Mouse (Mus musculus): ENCODE measurements around the gene Cldn3. TPM values are rescaled to one million over a fixed set of nuclear protein-coding genes. Genes with fewer than 3 reads are reported as not detected.

The Cldn3 gene
- polyA plus RNA-seq, 2 experiments, result 8.8 to 18.3 TPM

GRCm38 (mm10) chr5:134942740-134943139 is 43.3 kb upstream of the Cldn3 start:
- Histone ChIP-seq H3K27me3 (ENCODE audit: control insufficient read depth, insufficient read depth, low read length) (peaks cover 24% of the 10 kb centered on the region; the same call in 1 of the 2 replicates), H3K27ac (replicated peaks; ENCODE audit: low read depth, low read length) (no peak overlapping the region), H3K9ac (ENCODE audit: low read depth, low read length, severe bottlenecking) (no peak overlapping the region), H3K4me2 (replicated peaks; ENCODE audit: low read depth, low read length, severe bottlenecking) (no peak overlapping the region), H3K4me3 (replicated peaks; ENCODE audit: low read length) (no peak overlapping the region), H3K4me1 (ENCODE audit: control insufficient read depth, insufficient read depth, low read length) (peaks cover 7% of the 10 kb centered on the region; the same call in 1 of the 2 replicates), H3K9me3 (ENCODE audit: control insufficient read depth, low read length) (no peaks in the 10 kb centered on the region), H3K36me3 (ENCODE audit: control insufficient read depth, insufficient read depth, low read length) (no peaks in the 10 kb centered on the region)
- no peak for ATAC-seq (ENCODE audit: low FRiP score, low read depth)
- TF ChIP-seq POLR2A (IDR thresholded peaks at IDR 0.05; ENCODE audit: borderline replicate concordance, extremely low read depth, insufficient read depth, insufficient read length), result no peak
- DNase-seq (ENCODE audit: low spot score), result no peak
- 79% methylated on average over 2 of the region's 2 CpGs for WGBS

GRCm38 (mm10) chr5:134944179-134944578 is 41.8 kb upstream of the Cldn3 start:
- H3K4me2 ChIP-seq (replicated peaks; ENCODE audit: low read depth, low read length, severe bottlenecking), result no peak overlapping the region
- DNase-seq (ENCODE audit: low spot score) (no peak), ATAC-seq (ENCODE audit: low FRiP score, low read depth) (no peak)
- WGBS, result 75% methylated on average over 5 of the region's 5 CpGs
- H3K9me3 ChIP-seq (ENCODE audit: control insufficient read depth, low read length), result no peaks in the 10 kb centered on the region
- H3K27ac ChIP-seq (replicated peaks; ENCODE audit: low read depth, low read length), result no peak overlapping the region
- no peak overlapping the region for H3K9ac ChIP-seq (ENCODE audit: low read depth, low read length, severe bottlenecking)
- peaks cover 24% of the 10 kb centered on the region; the same call in 1 of the 2 replicates for H3K27me3 ChIP-seq (ENCODE audit: control insufficient read depth, insufficient read depth, low read length)
- H3K4me1 ChIP-seq (ENCODE audit: control insufficient read depth, insufficient read depth, low read length), result peaks cover 7% of the 10 kb centered on the region; the same call in 1 of the 2 replicates
- TF ChIP-seq POLR2A (IDR thresholded peaks at IDR 0.05; ENCODE audit: borderline replicate concordance, extremely low read depth, insufficient read depth, insufficient read length), result no peak
- H3K36me3 ChIP-seq (ENCODE audit: control insufficient read depth, insufficient read depth, low read length), result no peaks in the 10 kb centered on the region
- no peak overlapping the region for H3K4me3 ChIP-seq (replicated peaks; ENCODE audit: low read length)

GRCm38 (mm10) chr5:134945266-134945959 is 40.6 kb upstream of the Cldn3 start:
- no peak for ATAC-seq (ENCODE audit: low FRiP score, low read depth)
- Histone ChIP-seq H3K36me3 (ENCODE audit: control insufficient read depth, insufficient read depth, low read length) (no peaks in the 10 kb centered on the region), H3K4me3 (replicated peaks; ENCODE audit: low read length) (peak overlapping the region; percentile 26), H3K9ac (ENCODE audit: low read depth, low read length, severe bottlenecking) (peak overlapping the region; percentile 34; the same call in 1 of the 2 replicates), H3K4me2 (replicated peaks; ENCODE audit: low read depth, low read length, severe bottlenecking) (peak overlapping the region; percentile 15; the same call in 1 of the 2 replicates), H3K9me3 (ENCODE audit: control insufficient read depth, low read length) (no peaks in the 10 kb centered on the region), H3K4me1 (ENCODE audit: control insufficient read depth, insufficient read depth, low read length) (peaks cover 7% of the 10 kb centered on the region; the same call in 1 of the 2 replicates), H3K27ac (replicated peaks; ENCODE audit: low read depth, low read length) (no peak overlapping the region), H3K27me3 (ENCODE audit: control insufficient read depth, insufficient read depth, low read length) (peaks cover 24% of the 10 kb centered on the region; the same call in 1 of the 2 replicates)
- no peak for DNase-seq (ENCODE audit: low spot score)
- TF ChIP-seq POLR2A (IDR thresholded peaks at IDR 0.05; ENCODE audit: borderline replicate concordance, extremely low read depth, insufficient read depth, insufficient read length), result no peak
- 40% methylated on average over 16 of the region's 19 CpGs for WGBS

GRCm38 (mm10) chr5:134946063-134946856 is 39.8 kb upstream of the Cldn3 start:
- Histone ChIP-seq H3K9ac (ENCODE audit: low read depth, low read length, severe bottlenecking) (peak overlapping the region; percentile 34), H3K9me3 (ENCODE audit: control insufficient read depth, low read length) (no peaks in the 10 kb centered on the region), H3K27ac (replicated peaks; ENCODE audit: low read depth, low read length) (no peak overlapping the region), H3K4me1 (ENCODE audit: control insufficient read depth, insufficient read depth, low read length) (peaks cover 10% of the 10 kb centered on the region; the same call in 1 of the 2 replicates), H3K27me3 (ENCODE audit: control insufficient read depth, insufficient read depth, low read length) (peaks cover 24% of the 10 kb centered on the region; the same call in 1 of the 2 replicates), H3K4me3 (replicated peaks; ENCODE audit: low read length) (peak overlapping the region; percentile 26), H3K36me3 (ENCODE audit: control insufficient read depth, insufficient read depth, low read length) (no peaks in the 10 kb centered on the region), H3K4me2 (replicated peaks; ENCODE audit: low read depth, low read length, severe bottlenecking) (peak overlapping the region; percentile 15; the same call in 1 of the 2 replicates)
- 21% methylated on average over 43 of the region's 43 CpGs for WGBS
- DNase-seq (ENCODE audit: low spot score) (no peak), ATAC-seq (ENCODE audit: low FRiP score, low read depth) (no peak)
- no peak for TF ChIP-seq POLR2A (IDR thresholded peaks at IDR 0.05; ENCODE audit: borderline replicate concordance, extremely low read depth, insufficient read depth, insufficient read length)

GRCm38 (mm10) chr5:134946857-134947255 is 39.2 kb upstream of the Cldn3 start, which contains the start of gene Cldn4:
TSS of gene Cldn4 (minus strand) at chr5:134946934.
- Histone ChIP-seq H3K4me2 (replicated peaks; ENCODE audit: low read depth, low read length, severe bottlenecking) (peak within 1 kb of the TSS; percentile 15; the same call in 1 of the 2 replicates), H3K27ac (replicated peaks; ENCODE audit: low read depth, low read length) (no peak within 1 kb of the TSS), H3K4me1 (ENCODE audit: control insufficient read depth, insufficient read depth, low read length) (peaks cover 15% of the 10 kb centered on the region), H3K9ac (ENCODE audit: low read depth, low read length, severe bottlenecking) (peak within 1 kb of the TSS; percentile 34), H3K4me3 (replicated peaks; ENCODE audit: low read length) (peak within 1 kb of the TSS; percentile 26), H3K9me3 (ENCODE audit: control insufficient read depth, low read length) (no peaks in the 10 kb centered on the region), H3K27me3 (ENCODE audit: control insufficient read depth, insufficient read depth, low read length) (peaks cover 24% of the 10 kb centered on the region; the same call in 1 of the 2 replicates), H3K36me3 (ENCODE audit: control insufficient read depth, insufficient read depth, low read length) (no peaks in the 10 kb centered on the region)
- DNase-seq (ENCODE audit: low spot score) (peak; percentile 80), ATAC-seq (ENCODE audit: low FRiP score, low read depth) (no peak; the same call in 1 of the 2 replicates)
- 7% methylated on average over 11 of the region's 11 CpGs for WGBS
- TF ChIP-seq POLR2A (IDR thresholded peaks at IDR 0.05; ENCODE audit: borderline replicate concordance, extremely low read depth, insufficient read depth, insufficient read length), result no peak

Data from limb, embryonic 14.5 days (tissue).